Mouse (Mus musculus) embryonic facial prominence, embryonic 11.5 days (tissue): ENCODE data around the gene Diablo. TPM values are rescaled to one million over a fixed set of nuclear protein-coding genes. Genes with fewer than 3 reads are reported as not detected.

Experiments used
- ATAC-seq: fragments of 200-750 bp; cut with Nextera tagmentation; replicated peaks from 2 replicates; pipeline ENCODE4 v1.8.0; 2017; ENCODE audit warnings: low read depth; ENCODE audit not compliant: insufficient number of reproducible peaks, low FRiP score, low TSS enrichment
- DNase-seq: peaks from one replicate; pipeline ENCODE4 v3.0.0-alpha.2; 2015; ENCODE audit warnings: low spot score
- H3K27ac ChIP-seq: fragments of 300-500 bp; sonication (generic); replicated peaks from 2 replicates; pipeline ENCODE4 v1.5.1; 2014; ENCODE audit warnings: mild to moderate bottlenecking, low read depth, low read length, control low read depth
- H3K27me3 ChIP-seq: fragments of 300-500 bp; sonication (generic); 2 replicates; pipeline ENCODE4 v1.6.1; 2014; ENCODE audit warnings: mild to moderate bottlenecking, low read length, moderate library complexity, mixed read lengths; ENCODE audit not compliant: control insufficient read depth, insufficient read depth
- H3K36me3 ChIP-seq: fragments of 300-500 bp; sonication (generic); replicated peaks from 2 replicates; pipeline ENCODE4 v1.6.1; 2014; ENCODE audit warnings: low read depth, mild to moderate bottlenecking, low read length, moderate library complexity, mixed read lengths; ENCODE audit not compliant: control insufficient read depth, insufficient read depth
- H3K4me1 ChIP-seq: fragments of 300-500 bp; sonication (generic); 2 replicates; pipeline ENCODE4 v1.6.1; 2014; ENCODE audit warnings: low read length, mixed read lengths; ENCODE audit not compliant: control insufficient read depth, insufficient read depth
- H3K4me2 ChIP-seq: fragments of 300-500 bp; sonication (generic); 2 replicates; pipeline ENCODE4 v1.6.1; 2014; ENCODE audit warnings: low read depth, mild to moderate bottlenecking, control low read depth, low read length, moderate library complexity
- H3K4me3 ChIP-seq: fragments of 300-500 bp; sonication (generic); 2 replicates; pipeline ENCODE4 v1.5.1; 2014; ENCODE audit warnings: low read depth, low read length, control low read depth
- H3K9ac ChIP-seq: fragments of 300-500 bp; sonication (generic); replicated peaks from 2 replicates; pipeline ENCODE4 v1.6.1; 2014; ENCODE audit warnings: mild to moderate bottlenecking, control low read depth, low read length
- H3K9me3 ChIP-seq: fragments of 300-500 bp; sonication (generic); replicated peaks from 2 replicates; pipeline ENCODE4 v1.6.1; 2016; ENCODE audit warnings: mild to moderate bottlenecking, low read length, inconsistent platforms, mixed read lengths; ENCODE audit not compliant: control insufficient read depth
- WGBS: fragments of 180-500 bp; shearing (Covaris S2); extraction: QIAGEN DNeasy Blood & Tissue Kit; methylation state at CpG from one replicate; pipeline ENCODE4 v1.1.7; 2014; 5-methylcytosine and 5-hydroxymethylcytosine counted together
- polyA plus RNA-seq: library from polyadenylated mRNA; unstranded; fragments of >200 nt; fragmentation: Nextera tagmentation; extraction: Ambion mirVana; gene quantifications from 2 replicates; pipeline ENCODE4 v1.2.1, GENCODE M21; 2014

The Diablo gene
- polyA plus RNA-seq, 1 experiment from 2014 or later = 136 TPM

DNA sequence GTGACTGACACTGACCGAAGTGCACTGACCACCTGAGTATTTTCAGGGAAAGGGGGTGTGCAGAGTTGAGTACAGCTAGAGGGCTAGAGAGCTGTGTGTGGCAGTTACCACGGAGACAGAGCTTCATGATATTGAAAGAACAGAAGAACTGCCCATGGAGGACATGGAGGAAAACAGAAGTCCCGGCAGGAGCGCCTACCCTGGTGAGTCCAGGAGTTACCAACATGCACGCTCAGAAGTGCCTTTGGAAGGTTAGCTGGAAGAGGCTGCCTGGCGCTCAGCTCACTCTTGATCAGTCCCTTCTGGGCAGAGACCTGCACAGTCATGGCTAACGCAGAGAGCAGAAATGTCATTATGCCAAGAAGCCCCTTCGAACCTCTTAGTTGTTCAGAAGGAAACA is 6.1 kb upstream of the Diablo start:
- Histone ChIP-seq H3K4me1 (no peaks in the 10 kb centered on the region), H3K4me3 (no peak overlapping the region), H3K36me3 (no peaks in the 10 kb centered on the region; the same call in 1 of the 2 replicates), H3K4me2 (no peak overlapping the region), H3K27me3 (no peaks in the 10 kb centered on the region), H3K27ac (no peak overlapping the region), H3K9ac (no peak overlapping the region), H3K9me3 (no peaks in the 10 kb centered on the region)
- ATAC-seq (no peak), DNase-seq (no peak)
- 92% methylated on average over 8 of the region's 8 CpGs for WGBS

- ATAC-seq (no peak), DNase-seq (no peak)
- no peaks in the 10 kb centered on the region; the same call in 1 of the 2 replicates for H3K4me1 ChIP-seq
- 80% methylated on average over 7 of the region's 7 CpGs for WGBS
- H3K27ac ChIP-seq = no peak overlapping the region
- H3K4me2 ChIP-seq = no peak overlapping the region
- no peaks in the 10 kb centered on the region for H3K9me3 ChIP-seq
- H3K9ac ChIP-seq = no peak overlapping the region
- no peaks in the 10 kb centered on the region; the same call in 1 of the 2 replicates for H3K36me3 ChIP-seq
- no peaks in the 10 kb centered on the region for H3K27me3 ChIP-seq
- no peak overlapping the region for H3K4me3 ChIP-seq
Observed at GRCm38 (mm10) chr5:123528641-123529040, 4.7 kb upstream of the Diablo start.

- no peak overlapping the region for H3K27ac ChIP-seq
- H3K9me3 ChIP-seq = no peaks in the 10 kb centered on the region
- ATAC-seq = no peak
- 92% methylated on average over 9 of the region's 9 CpGs for WGBS
- H3K27me3 ChIP-seq = no peaks in the 10 kb centered on the region
- H3K36me3 ChIP-seq = no peaks in the 10 kb centered on the region; the same call in 1 of the 2 replicates
- H3K4me1 ChIP-seq = no peaks in the 10 kb centered on the region; the same call in 1 of the 2 replicates
- H3K4me2 ChIP-seq = no peak overlapping the region
- no peak overlapping the region for H3K9ac ChIP-seq
- no peak for DNase-seq
- no peak overlapping the region for H3K4me3 ChIP-seq
Observed at GRCm38 (mm10) chr5:123525916-123526495, 2.0 kb upstream of the Diablo start.

- no peak within 1 kb of the TSS for H3K9ac ChIP-seq
- no peak within 1 kb of the TSS for H3K27ac ChIP-seq
- H3K4me2 ChIP-seq = peak within 1 kb of the TSS; percentile 49
- 83% methylated on average over 7 of the region's 7 CpGs for WGBS
- ATAC-seq (no peak), DNase-seq (no peak)
- no peaks in the 10 kb centered on the region for H3K9me3 ChIP-seq
- no peaks in the 10 kb centered on the region; the same call in 1 of the 2 replicates for H3K36me3 ChIP-seq
- H3K27me3 ChIP-seq = no peaks in the 10 kb centered on the region
- H3K4me3 ChIP-seq = peak within 1 kb of the TSS; percentile 97
- no peaks in the 10 kb centered on the region; the same call in 1 of the 2 replicates for H3K4me1 ChIP-seq
Observed at GRCm38 (mm10) chr5:123525281-123525680, 1.3 kb upstream of the Diablo start, which contains the start of gene Gm49027. Gm49027 (minus strand) TSS chr5:123525488.

- no peaks in the 10 kb centered on the region for H3K27me3 ChIP-seq
- peak; percentile 87 for DNase-seq
- H3K9me3 ChIP-seq = no peaks in the 10 kb centered on the region
- H3K36me3 ChIP-seq = no peaks in the 10 kb centered on the region
- peak overlapping the region; percentile 97 for H3K4me3 ChIP-seq
- ATAC-seq = peak; percentile 96
- no peak overlapping the region for H3K9ac ChIP-seq
- H3K4me1 ChIP-seq = no peaks in the 10 kb centered on the region; the same call in 1 of the 2 replicates
- H3K27ac ChIP-seq = no peak overlapping the region
- H3K4me2 ChIP-seq = peak overlapping the region; percentile 49
- under 1% methylated on average over 20 of the region's 27 CpGs for WGBS
Observed at GRCm38 (mm10) chr5:123524393-123524750, 396 bp upstream of the Diablo start.

DNA sequence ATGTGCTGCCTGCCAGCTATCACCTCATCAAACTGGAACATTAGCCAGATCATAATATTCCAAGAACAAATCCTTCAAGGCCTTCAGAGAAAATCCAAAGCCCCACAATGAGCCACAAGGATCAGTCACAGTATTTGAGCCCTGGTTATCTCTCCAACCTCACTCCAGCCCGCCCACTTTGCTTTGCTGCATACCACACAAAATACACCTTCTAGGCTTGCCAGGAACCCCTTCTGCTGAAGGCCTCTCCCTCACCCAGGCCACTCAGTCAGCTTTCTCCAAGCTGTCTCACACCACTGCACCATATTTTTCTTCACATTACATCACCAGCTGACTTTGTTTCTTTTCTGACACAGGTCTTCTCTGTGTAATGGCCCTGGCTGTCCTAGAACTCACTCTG is 1.8 kb downstream of the Diablo start:
- WGBS = 84% methylated on average over 1 of the region's 1 CpGs
- Histone ChIP-seq H3K9ac (no peak overlapping the region), H3K9me3 (no peaks in the 10 kb centered on the region), H3K27ac (no peak overlapping the region), H3K4me1 (no peaks in the 10 kb centered on the region; the same call in 1 of the 2 replicates), H3K36me3 (no peaks in the 10 kb centered on the region), H3K4me3 (no peak overlapping the region), H3K27me3 (no peaks in the 10 kb centered on the region), H3K4me2 (no peak overlapping the region)
- no peak for ATAC-seq
- DNase-seq = no peak

DNA sequence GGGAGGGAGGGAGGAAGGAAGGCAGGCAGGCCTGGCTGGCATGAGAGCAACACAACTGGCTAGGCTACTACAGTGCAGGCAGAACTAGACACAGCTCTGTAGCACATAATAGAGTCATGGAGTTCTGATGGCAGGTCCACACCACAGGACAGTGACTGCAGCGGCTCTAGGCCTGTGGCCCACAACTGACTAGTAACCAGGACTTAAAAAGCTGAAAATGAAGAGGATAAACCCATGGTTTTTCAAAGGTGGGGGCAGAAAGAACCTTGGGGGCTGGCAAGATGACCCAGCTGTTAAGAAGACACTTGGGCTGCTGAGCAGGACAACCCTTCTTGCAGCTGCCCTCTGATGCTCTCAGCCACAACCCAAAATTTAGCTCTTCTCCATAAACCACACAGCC is 2.4 kb downstream of the Diablo start:
- H3K9ac ChIP-seq = no peak overlapping the region
- no peaks in the 10 kb centered on the region for H3K36me3 ChIP-seq
- no peaks in the 10 kb centered on the region for H3K27me3 ChIP-seq
- no peak overlapping the region for H3K4me2 ChIP-seq
- H3K9me3 ChIP-seq = no peaks in the 10 kb centered on the region
- 88% methylated on average over 1 of the region's 1 CpGs for WGBS
- DNase-seq (no peak), ATAC-seq (no peak)
- no peaks in the 10 kb centered on the region; the same call in 1 of the 2 replicates for H3K4me1 ChIP-seq
- H3K4me3 ChIP-seq = no peak overlapping the region
- H3K27ac ChIP-seq = no peak overlapping the region

DNA sequence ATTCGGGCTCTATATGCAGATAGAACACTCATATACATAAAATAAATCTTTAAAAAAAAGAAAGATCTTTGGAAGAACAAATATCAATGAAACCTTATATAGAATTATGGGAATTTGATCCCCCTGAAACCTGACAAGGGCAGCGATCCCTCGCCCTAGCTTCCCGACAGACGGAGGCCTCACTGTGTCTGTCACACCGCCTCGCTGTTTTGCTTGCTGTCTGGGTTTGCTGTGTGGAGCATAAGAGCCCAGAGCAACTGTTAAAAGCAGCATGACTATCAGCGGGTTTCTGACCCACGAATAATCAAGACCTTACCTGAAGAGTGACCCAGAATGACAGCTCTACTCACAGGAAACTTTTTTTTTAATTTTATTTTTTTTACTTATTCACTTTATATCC is 3.3 kb downstream of the Diablo start:
- Histone ChIP-seq H3K4me3 (no peak overlapping the region), H3K27me3 (no peaks in the 10 kb centered on the region), H3K36me3 (no peaks in the 10 kb centered on the region), H3K9me3 (no peaks in the 10 kb centered on the region), H3K4me1 (no peaks in the 10 kb centered on the region; the same call in 1 of the 2 replicates), H3K9ac (no peak overlapping the region), H3K4me2 (no peak overlapping the region), H3K27ac (no peak overlapping the region)
- no peak for DNase-seq
- ATAC-seq = no peak
- 83% methylated on average over 9 of the region's 9 CpGs for WGBS
